Mouse (Mus musculus): ENCODE measurements at regions not wholly inside any gene's neighbourhood (a gene's known extent, or its start where the extent isn't known, plus 50 kb on each side); places are given as distances from the start of the nearest gene placed in this dataset.

GRCm38 (mm10) chr7:70099001-70099400, 267.5 kb downstream of the Nr2f2 start:
- no peaks in the 10 kb centered on the region for H3K4me1 ChIP-seq (ENCODE audit: control insufficient read depth, insufficient read depth, low read length)
- H3K4me3 ChIP-seq (ENCODE audit: insufficient read depth, low read length) = no peak overlapping the region
- no peak overlapping the region for H3K27ac ChIP-seq (ENCODE audit: insufficient read depth, low read length)
- TF ChIP-seq CTCF (IDR thresholded peaks at IDR 0.05; ENCODE audit: extremely low read depth, insufficient read depth, low read length) (no peak), POLR2A (IDR thresholded peaks at IDR 0.05; ENCODE audit: extremely low read depth, insufficient read depth, low read length) (no peak)

GRCm38 (mm10) chr7:70093916-70094784, 272.4 kb downstream of the Nr2f2 start:
- Histone ChIP-seq H3K27ac (ENCODE audit: insufficient read depth, low read length) (no peak overlapping the region), H3K4me3 (ENCODE audit: insufficient read depth, low read length) (no peak overlapping the region), H3K4me1 (ENCODE audit: control insufficient read depth, insufficient read depth, low read length) (no peaks in the 10 kb centered on the region)
- no peak for TF ChIP-seq POLR2A (IDR thresholded peaks at IDR 0.05; ENCODE audit: extremely low read depth, insufficient read depth, low read length)
- no peak for TF ChIP-seq CTCF (IDR thresholded peaks at IDR 0.05; ENCODE audit: extremely low read depth, insufficient read depth, low read length)

- Histone ChIP-seq H3K4me3 (ENCODE audit: insufficient read depth, low read length) (no peak overlapping the region), H3K27ac (ENCODE audit: insufficient read depth, low read length) (no peak overlapping the region), H3K4me1 (ENCODE audit: control insufficient read depth, insufficient read depth, low read length) (no peaks in the 10 kb centered on the region)
- TF ChIP-seq CTCF (IDR thresholded peaks at IDR 0.05; ENCODE audit: extremely low read depth, insufficient read depth, low read length) = no peak
Observed at GRCm38 (mm10) chr7:70092089-70092488, 274.4 kb downstream of the Nr2f2 start.

DNA sequence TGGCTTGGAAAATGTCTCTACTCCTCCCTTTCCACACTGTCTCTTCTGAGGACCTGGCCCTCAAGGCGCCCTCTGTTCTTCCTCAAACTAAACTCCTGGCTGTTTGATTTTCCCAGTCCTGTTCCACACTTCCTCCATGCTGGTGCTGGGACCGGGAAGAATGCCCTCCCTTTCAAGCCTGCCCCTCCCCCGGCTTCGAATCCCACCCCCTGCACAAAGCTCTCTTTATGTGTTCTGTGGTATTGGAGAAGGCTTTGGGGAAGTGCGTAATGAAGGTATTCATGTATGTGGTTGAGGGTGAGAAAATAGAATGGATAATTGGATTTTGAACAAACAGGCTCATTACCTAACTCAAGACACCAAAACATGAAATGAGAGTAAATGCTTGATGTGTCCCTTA, 277.4 kb downstream of the Nr2f2 start:
- TF ChIP-seq POLR2A (IDR thresholded peaks at IDR 0.05; ENCODE audit: extremely low read depth, insufficient read depth, low read length) (no peak), CTCF (IDR thresholded peaks at IDR 0.05; ENCODE audit: extremely low read depth, insufficient read depth, low read length) (no peak)
- Histone ChIP-seq H3K27ac (ENCODE audit: insufficient read depth, low read length) (no peak overlapping the region), H3K4me3 (ENCODE audit: insufficient read depth, low read length) (no peak overlapping the region), H3K4me1 (ENCODE audit: control insufficient read depth, insufficient read depth, low read length) (no peaks in the 10 kb centered on the region)

DNA sequence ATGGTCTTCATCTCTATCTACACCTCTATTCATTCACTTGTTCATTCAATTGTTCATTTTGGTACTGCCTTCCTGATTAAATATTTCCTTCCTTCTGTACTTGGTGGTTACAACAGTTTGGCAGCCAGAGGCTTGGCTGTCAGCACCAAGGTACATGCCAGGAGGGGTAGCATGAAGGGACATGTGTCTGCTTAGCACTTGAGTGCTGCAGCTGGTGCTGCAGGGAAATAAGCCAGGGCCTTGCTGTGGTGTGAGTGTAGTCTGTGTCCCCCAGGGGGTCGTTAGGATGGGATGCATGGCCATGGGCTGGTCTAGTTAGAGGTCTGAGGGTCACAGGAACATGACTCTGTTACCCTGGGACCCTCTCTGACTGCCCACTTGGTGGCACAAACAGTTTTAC, 296.9 kb downstream of the Nr2f2 start:
- H3K27ac ChIP-seq (ENCODE audit: insufficient read depth, low read length) = no peak overlapping the region
- H3K4me1 ChIP-seq (ENCODE audit: control insufficient read depth, insufficient read depth, low read length) = no peaks in the 10 kb centered on the region
- TF ChIP-seq CTCF (IDR thresholded peaks at IDR 0.05; ENCODE audit: extremely low read depth, insufficient read depth, low read length) = no peak
- TF ChIP-seq POLR2A (IDR thresholded peaks at IDR 0.05; ENCODE audit: extremely low read depth, insufficient read depth, low read length) = no peak
- no peak overlapping the region for H3K4me3 ChIP-seq (ENCODE audit: insufficient read depth, low read length)

- H3K4me3 ChIP-seq (ENCODE audit: insufficient read depth, low read length) = no peak overlapping the region
- H3K27ac ChIP-seq (ENCODE audit: insufficient read depth, low read length) = no peak overlapping the region
- no peaks in the 10 kb centered on the region for H3K4me1 ChIP-seq (ENCODE audit: control insufficient read depth, insufficient read depth, low read length)
- TF ChIP-seq CTCF (IDR thresholded peaks at IDR 0.05; ENCODE audit: extremely low read depth, insufficient read depth, low read length) (no peak), POLR2A (IDR thresholded peaks at IDR 0.05; ENCODE audit: extremely low read depth, insufficient read depth, low read length) (no peak)
Observed at GRCm38 (mm10) chr7:70067828-70068719, 298.5 kb downstream of the Nr2f2 start.

DNA sequence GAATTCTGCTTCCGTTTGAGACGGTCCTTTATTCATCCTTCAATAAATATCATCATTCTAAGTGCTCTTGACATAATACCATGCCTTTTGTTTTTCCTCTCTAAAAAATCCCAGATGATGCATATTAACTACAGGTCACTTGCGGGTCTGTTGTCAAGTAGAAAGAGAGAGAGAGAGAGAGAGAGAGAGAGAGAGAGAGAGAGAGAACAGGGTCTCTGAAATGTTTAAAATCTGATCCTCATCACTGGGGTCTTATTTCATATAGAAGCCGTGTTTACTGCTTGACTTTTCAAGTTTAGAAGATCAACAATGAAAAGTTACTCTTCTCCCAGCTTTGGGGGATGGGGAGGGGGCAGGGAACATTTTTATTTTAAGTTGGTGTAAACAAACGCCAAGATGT, 299.5 kb downstream of the Nr2f2 start:
- H3K4me1 ChIP-seq (ENCODE audit: control insufficient read depth, insufficient read depth, low read length) = no peaks in the 10 kb centered on the region
- TF ChIP-seq POLR2A (IDR thresholded peaks at IDR 0.05; ENCODE audit: extremely low read depth, insufficient read depth, low read length) = no peak
- no peak for TF ChIP-seq CTCF (IDR thresholded peaks at IDR 0.05; ENCODE audit: extremely low read depth, insufficient read depth, low read length)
- H3K27ac ChIP-seq (ENCODE audit: insufficient read depth, low read length) = no peak overlapping the region
- no peak overlapping the region for H3K4me3 ChIP-seq (ENCODE audit: insufficient read depth, low read length)

- Histone ChIP-seq H3K27ac (ENCODE audit: insufficient read depth, low read length) (no peak overlapping the region), H3K4me1 (ENCODE audit: control insufficient read depth, insufficient read depth, low read length) (no peaks in the 10 kb centered on the region), H3K4me3 (ENCODE audit: insufficient read depth, low read length) (no peak overlapping the region)
- TF ChIP-seq CTCF (IDR thresholded peaks at IDR 0.05; ENCODE audit: extremely low read depth, insufficient read depth, low read length) = no peak
- no peak for TF ChIP-seq POLR2A (IDR thresholded peaks at IDR 0.05; ENCODE audit: extremely low read depth, insufficient read depth, low read length)
Observed at GRCm38 (mm10) chr7:70066448-70066847, 300.1 kb downstream of the Nr2f2 start.

DNA sequence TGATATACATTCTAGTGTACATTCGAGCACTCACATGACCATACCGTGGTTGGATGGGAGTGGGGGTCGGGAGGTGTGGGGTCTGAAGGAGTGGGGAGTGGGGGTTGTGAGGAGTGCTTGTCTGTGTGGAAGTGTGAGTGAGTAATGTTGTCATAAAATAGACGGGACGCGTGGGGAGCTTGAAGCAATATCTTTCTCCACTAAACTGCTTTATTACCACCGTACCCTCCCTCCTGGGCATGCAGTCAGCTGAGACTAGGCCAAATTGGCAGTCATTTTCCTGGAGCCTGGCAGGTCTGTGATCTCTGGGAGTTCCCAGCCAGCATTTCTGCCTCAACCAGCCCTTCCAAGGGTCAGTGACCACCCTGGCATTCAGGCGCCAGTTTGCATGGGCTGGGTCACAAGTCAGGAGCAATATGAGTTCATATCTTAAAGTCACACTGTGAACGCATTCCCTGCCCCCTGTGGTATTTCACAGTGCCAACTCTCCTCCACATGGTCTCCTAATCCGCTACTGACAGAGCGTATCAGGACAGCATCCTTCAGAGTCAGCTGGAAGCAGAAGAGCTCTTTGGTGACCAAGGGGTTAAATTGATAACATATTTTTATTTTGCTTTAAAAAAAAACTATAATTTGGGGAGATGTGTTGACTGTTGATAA, 300.9 kb downstream of the Nr2f2 start:
- TF ChIP-seq POLR2A (IDR thresholded peaks at IDR 0.05; ENCODE audit: extremely low read depth, insufficient read depth, low read length) (no peak), CTCF (IDR thresholded peaks at IDR 0.05; ENCODE audit: extremely low read depth, insufficient read depth, low read length) (no peak)
- Histone ChIP-seq H3K27ac (ENCODE audit: insufficient read depth, low read length) (no peak overlapping the region), H3K4me1 (ENCODE audit: control insufficient read depth, insufficient read depth, low read length) (no peaks in the 10 kb centered on the region), H3K4me3 (ENCODE audit: insufficient read depth, low read length) (no peak overlapping the region)

Data from cortical plate, adult 2 months (tissue).